Mouse (Mus musculus) hindbrain, postnatal 0 days (tissue): Measurements from ENCODE around the gene Gm1043. TPM values are rescaled to one million over a fixed set of nuclear protein-coding genes. Genes with fewer than 3 reads are reported as not detected.

ENCODE experiments used
- ATAC-seq: fragments of 200-750 bp; cut with Nextera tagmentation; 2 replicates; pipeline ENCODE4 v1.8.0; 2017; ENCODE audit warnings: mild to moderate bottlenecking, moderate TSS enrichment, moderate library complexity
- DNase-seq: peaks from one replicate; pipeline ENCODE4 v3.0.0-alpha.2; 2015; ENCODE audit warnings: low spot score
- H3K27ac ChIP-seq: fragments of 300-500 bp; sonication (generic); 2 replicates; pipeline ENCODE4 v1.5.1; 2014; ENCODE audit warnings: mild to moderate bottlenecking
- H3K27me3 ChIP-seq: fragments of 300-500 bp; sonication (generic); 2 replicates; pipeline ENCODE4 v1.6.1; 2014; ENCODE audit warnings: low read length, mixed read lengths; ENCODE audit not compliant: insufficient read depth
- H3K36me3 ChIP-seq: fragments of 300-500 bp; sonication (generic); 2 replicates; pipeline ENCODE4 v1.6.1; 2014; ENCODE audit warnings: low read length, mixed read lengths; ENCODE audit not compliant: insufficient read depth
- H3K4me1 ChIP-seq: fragments of 300-500 bp; sonication (generic); 2 replicates; pipeline ENCODE4 v1.6.1; 2014; ENCODE audit warnings: antibody characterized with exemption, low read length, mixed read lengths; ENCODE audit not compliant: insufficient read depth
- H3K4me2 ChIP-seq: fragments of 300-500 bp; sonication (generic); 2 replicates; pipeline ENCODE4 v1.6.1; 2014; ENCODE audit warnings: low read depth, mild to moderate bottlenecking, low read length, moderate library complexity, mixed read lengths
- H3K4me3 ChIP-seq: fragments of 300-500 bp; sonication (generic); 2 replicates; pipeline ENCODE4 v1.5.1; 2014; ENCODE audit warnings: low read length
- H3K9ac ChIP-seq: fragments of 300-500 bp; sonication (generic); replicated peaks from 2 replicates; pipeline ENCODE4 v1.6.1; 2014; ENCODE audit warnings: mild to moderate bottlenecking, low read length, moderate library complexity, mixed read lengths
- H3K9me3 ChIP-seq: fragments of 300-500 bp; sonication (generic); 2 replicates; pipeline ENCODE4 v1.6.1; 2016; ENCODE audit warnings: low read length, mixed read lengths
- CTCF ChIP-seq: IDR thresholded peaks from 2 replicates; pipeline ENCODE4 v1.5.1; 2016; ENCODE audit warnings: antibody characterized with exemption, control low read depth, low read depth
- WGBS: fragments of 180-500 bp; shearing (Covaris S2); extraction: QIAGEN DNeasy Blood & Tissue Kit; methylation state at CpG from one replicate; pipeline ENCODE4 v1.1.7; 2014; 5-methylcytosine and 5-hydroxymethylcytosine counted together
- polyA plus RNA-seq: library from polyadenylated mRNA; unstranded; fragments of >200 nt; fragmentation: Nextera tagmentation; extraction: Ambion mirVana; gene quantifications from 2 replicates; pipeline ENCODE4 v1.2.1, GENCODE M21; 2015
- total RNA-seq: library from RNA; depleted of rRNA; stranded (reverse); fragments of >200 nt; gene quantifications from 2 replicates; pipeline ENCODE4 v1.2.3, GENCODE M21; 2014

Gene Gm1043
- total and polyA plus RNA-seq, 2 experiments from 2014 or later: 1.7 to 20.0 TPM

DNA sequence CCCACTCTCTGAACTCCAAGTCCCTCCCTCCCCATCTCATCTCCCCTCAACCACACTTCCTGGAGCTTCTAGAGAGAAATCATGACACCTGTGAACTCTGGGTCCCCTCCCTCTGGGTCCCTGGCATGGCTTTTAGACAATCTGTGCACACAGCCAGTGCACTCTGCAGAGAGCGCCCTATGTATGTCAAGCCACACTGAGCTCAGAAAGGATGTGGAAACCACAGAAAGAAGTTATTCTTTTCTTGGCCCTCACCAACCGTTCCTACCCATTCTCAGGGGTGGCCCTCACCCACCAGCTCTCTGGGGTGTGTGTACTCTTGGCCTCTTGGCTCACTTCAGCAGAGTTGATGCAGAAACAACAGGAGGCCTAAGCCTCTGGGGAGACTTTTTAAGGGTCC lies 40.4 kb upstream of the Gm1043 start:
- H3K27me3 ChIP-seq: no peaks in the 10 kb centered on the region
- H3K27ac ChIP-seq: no peak overlapping the region
- no peak overlapping the region for H3K4me2 ChIP-seq
- H3K36me3 ChIP-seq: no peaks in the 10 kb centered on the region
- 63% methylated on average over 2 of the region's 2 CpGs for WGBS
- DNase-seq (no peak), ATAC-seq (no peak)
- H3K9ac ChIP-seq: no peak overlapping the region
- no peak for TF ChIP-seq CTCF
- H3K4me3 ChIP-seq: no peak overlapping the region
- no peaks in the 10 kb centered on the region for H3K4me1 ChIP-seq
- no peaks in the 10 kb centered on the region for H3K9me3 ChIP-seq

DNA sequence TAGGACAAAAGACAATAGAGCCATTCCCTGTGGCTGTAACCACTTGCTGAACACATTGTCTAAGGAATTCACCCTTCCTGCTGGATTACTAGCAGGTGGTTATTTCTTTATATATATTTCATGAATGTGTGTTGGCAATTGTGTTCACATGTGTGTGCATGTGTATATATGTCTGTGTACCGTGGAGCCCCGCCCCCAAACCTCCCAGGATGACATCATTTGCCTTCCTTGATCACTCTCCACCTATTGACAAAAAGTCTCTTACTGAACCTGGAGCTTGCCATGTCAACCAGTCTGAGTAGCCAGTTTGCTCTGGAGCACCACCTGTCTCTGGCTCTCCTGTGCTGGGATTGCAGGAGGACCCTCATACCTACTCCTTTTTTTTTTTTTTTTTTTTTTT lies 39.6 kb upstream of the Gm1043 start:
- Histone ChIP-seq H3K4me3 (no peak overlapping the region), H3K36me3 (no peaks in the 10 kb centered on the region), H3K9ac (no peak overlapping the region), H3K27ac (no peak overlapping the region), H3K9me3 (no peaks in the 10 kb centered on the region), H3K4me1 (no peaks in the 10 kb centered on the region), H3K4me2 (no peak overlapping the region), H3K27me3 (no peaks in the 10 kb centered on the region)
- WGBS: 80% methylated on average over 2 of the region's 2 CpGs
- no peak for TF ChIP-seq CTCF
- DNase-seq (no peak), ATAC-seq (no peak)

DNA sequence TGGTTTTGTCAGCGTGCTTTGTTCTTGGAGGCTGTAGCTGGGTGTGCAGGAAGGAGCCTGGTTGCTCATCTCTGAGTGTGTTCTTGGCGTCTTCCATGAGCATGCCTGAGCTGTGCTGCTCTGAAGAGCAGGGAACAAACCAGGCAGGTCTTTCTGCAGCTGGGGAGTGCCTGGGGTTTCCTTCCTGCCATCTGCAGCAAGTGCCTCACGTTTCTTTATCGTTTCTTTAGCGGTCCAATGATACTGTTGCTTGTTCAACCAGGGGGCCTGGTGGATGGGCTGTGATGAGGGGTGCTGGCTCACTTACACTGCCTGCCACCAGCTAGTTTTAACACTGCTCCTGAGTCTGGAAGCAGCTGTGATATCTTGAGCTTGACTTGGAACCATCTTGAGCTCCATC lies 38.4 kb upstream of the Gm1043 start:
- WGBS: 48% methylated on average over 5 of the region's 5 CpGs
- Histone ChIP-seq H3K9ac (no peak overlapping the region), H3K4me2 (no peak overlapping the region), H3K27ac (0 out of 2 replicates have a peak overlapping the region, but pooled peaks have one; percentile 15), H3K27me3 (no peaks in the 10 kb centered on the region), H3K36me3 (no peaks in the 10 kb centered on the region), H3K4me3 (no peak overlapping the region), H3K9me3 (no peaks in the 10 kb centered on the region), H3K4me1 (no peaks in the 10 kb centered on the region)
- TF ChIP-seq CTCF: no peak
- ATAC-seq (no peak), DNase-seq (no peak)

DNA sequence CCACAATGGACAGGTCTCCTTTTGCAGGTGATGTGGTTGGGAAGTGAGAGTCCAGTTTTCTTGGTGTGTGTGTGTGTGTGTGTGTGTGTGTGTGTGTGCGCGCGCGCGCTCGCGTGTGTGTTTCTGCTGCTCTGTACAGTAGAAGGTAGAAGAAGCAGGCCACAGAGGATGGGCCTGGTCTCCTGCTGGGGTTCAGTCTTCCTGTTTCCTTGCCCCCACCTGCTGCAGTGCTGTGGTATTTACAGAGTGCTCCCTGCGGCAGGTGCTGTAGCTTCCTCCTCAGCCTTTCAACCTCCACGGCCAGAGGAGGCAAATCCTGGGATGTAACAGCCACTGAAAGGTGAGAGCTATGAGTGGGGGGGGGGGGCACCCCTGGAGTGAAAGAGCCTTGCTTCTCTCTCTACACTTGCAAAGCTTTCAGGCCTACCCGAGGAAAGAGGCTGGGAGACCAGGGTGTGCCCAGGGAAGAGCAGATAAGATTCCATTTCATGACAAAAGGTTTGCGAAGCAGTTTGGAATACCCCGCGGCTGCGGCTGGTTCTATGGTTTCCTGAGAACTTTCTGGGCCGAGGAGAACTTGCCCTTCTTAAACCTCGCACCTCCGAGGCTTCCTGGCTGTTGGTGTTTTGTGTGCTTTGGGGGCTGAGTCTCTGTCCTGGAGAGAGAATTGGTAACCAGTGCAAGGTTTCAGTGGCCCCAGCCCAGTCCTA lies 37.8 kb upstream of the Gm1043 start:
- Histone ChIP-seq H3K4me1 (no peaks in the 10 kb centered on the region), H3K27ac (0 out of 2 replicates have a peak overlapping the region, but pooled peaks have one; percentile 15), H3K27me3 (no peaks in the 10 kb centered on the region), H3K36me3 (no peaks in the 10 kb centered on the region), H3K4me3 (no peak overlapping the region), H3K9ac (no peak overlapping the region), H3K4me2 (no peak overlapping the region), H3K9me3 (no peaks in the 10 kb centered on the region)
- ATAC-seq (no peak), DNase-seq (no peak)
- TF ChIP-seq CTCF: no peak
- WGBS: 60% methylated on average over 17 of the region's 17 CpGs

DNA sequence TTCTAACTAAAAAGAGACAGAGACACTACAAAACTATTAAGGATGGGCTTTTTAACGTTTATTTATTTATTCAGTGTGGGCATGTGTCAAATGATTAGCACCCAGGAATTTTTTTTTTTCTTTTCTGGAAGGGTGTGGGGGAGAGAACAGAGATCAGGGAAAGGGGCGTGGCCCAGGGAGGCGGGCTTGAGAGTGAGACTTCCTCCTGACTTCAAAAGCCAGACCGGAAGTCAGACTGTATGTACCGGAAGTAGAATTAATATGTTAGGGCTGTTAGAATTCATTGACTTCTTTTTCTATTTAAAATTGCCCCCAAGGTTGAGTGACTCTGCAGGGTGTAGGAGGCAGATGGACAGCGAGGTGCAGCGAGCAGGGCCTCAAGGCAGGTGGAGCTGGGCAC lies 37.2 kb upstream of the Gm1043 start:
- DNase-seq: no peak
- no peak overlapping the region for H3K4me3 ChIP-seq
- no peaks in the 10 kb centered on the region for H3K36me3 ChIP-seq
- WGBS: 73% methylated on average over 7 of the region's 7 CpGs
- H3K27me3 ChIP-seq: no peaks in the 10 kb centered on the region
- no peak for ATAC-seq
- no peaks in the 10 kb centered on the region for H3K9me3 ChIP-seq
- no peak overlapping the region for H3K9ac ChIP-seq
- no peak for TF ChIP-seq CTCF
- 0 out of 2 replicates have a peak, but pooled peaks cover 4% of the 10 kb centered on the region for H3K4me1 ChIP-seq
- no peak overlapping the region for H3K4me2 ChIP-seq
- no peak overlapping the region for H3K27ac ChIP-seq

DNA sequence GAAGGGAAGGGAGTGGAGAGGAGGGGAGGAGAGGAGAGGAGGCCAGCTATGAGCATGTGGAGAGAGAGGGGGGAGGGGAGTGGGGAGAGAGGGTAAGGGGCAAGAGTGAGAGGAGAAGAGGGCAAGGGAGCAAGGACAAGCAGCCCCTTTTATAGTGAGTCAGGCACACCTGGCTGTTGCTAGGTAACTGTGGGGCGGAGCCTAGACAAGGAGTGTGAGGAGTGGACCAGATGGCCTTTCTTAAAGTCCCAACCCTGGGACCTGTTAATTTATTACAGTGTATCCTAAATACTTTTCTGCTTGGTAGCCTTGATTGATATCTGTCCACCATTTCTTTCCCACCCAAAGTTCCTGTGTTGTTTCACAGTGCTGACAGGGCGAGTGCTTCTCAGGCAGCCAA lies 36.1 kb upstream of the Gm1043 start:
- H3K36me3 ChIP-seq: no peaks in the 10 kb centered on the region
- DNase-seq (no peak), ATAC-seq (no peak)
- H3K4me2 ChIP-seq: no peak overlapping the region
- no peak overlapping the region for H3K27ac ChIP-seq
- no peak for TF ChIP-seq CTCF
- 0 out of 2 replicates have a peak, but pooled peaks cover 9% of the 10 kb centered on the region for H3K4me1 ChIP-seq
- no peak overlapping the region for H3K9ac ChIP-seq
- no peaks in the 10 kb centered on the region for H3K27me3 ChIP-seq
- no peak overlapping the region for H3K4me3 ChIP-seq
- no peaks in the 10 kb centered on the region for H3K9me3 ChIP-seq
- WGBS: 75% methylated on average over 2 of the region's 2 CpGs

DNA sequence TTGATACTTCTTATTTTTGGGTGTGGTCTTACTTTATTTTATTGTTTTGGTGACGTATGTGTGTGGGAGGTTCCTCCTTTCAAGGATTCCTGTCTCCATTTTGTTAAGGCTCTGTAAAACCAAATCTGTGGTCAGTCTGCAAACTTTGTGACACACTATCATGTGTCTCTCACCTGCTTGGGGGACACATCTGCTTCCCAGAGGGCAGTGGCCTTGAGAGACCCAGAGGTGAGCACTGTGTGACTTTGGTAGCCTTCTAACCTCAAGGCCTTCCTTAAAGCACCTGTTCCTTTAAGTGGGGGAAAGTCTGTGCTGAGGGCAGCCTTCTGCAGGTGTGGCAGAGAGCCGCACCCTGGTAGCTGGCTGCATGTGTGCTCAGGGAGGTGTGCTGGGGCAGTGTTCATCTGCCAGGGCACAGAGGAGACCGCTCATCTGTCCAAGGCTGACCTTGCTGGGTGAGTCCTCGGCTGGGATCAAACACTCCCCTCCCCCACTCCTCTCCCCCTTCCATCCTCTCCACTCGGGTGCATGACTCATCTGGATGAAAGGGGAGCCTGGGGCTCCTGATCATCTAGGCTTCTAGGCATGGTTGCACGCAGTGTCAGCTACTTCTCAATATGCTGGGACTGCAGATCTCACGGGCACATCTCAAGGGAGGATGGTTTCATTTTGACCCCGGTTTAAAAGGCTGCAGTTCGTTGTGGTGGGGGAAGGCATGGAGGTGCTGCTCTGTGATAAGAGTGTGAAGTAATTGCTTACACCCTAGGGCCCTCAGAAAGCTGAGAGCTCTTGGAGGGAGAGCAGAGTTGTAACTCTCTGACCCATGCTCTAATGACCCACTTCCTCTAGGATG lies 34.4 kb upstream of the Gm1043 start:
- DNase-seq (no peak), ATAC-seq (peak; percentile 17)
- Histone ChIP-seq H3K27me3 (no peaks in the 10 kb centered on the region), H3K4me1 (0 out of 2 replicates have a peak, but pooled peaks cover 9% of the 10 kb centered on the region), H3K4me2 (no peak overlapping the region), H3K36me3 (no peaks in the 10 kb centered on the region), H3K9ac (no peak overlapping the region), H3K27ac (no peak overlapping the region), H3K9me3 (no peaks in the 10 kb centered on the region), H3K4me3 (no peak overlapping the region)
- WGBS: 49% methylated on average over 9 of the region's 9 CpGs
- TF ChIP-seq CTCF: no peak
